Mouse (Mus musculus) small intestine, adult 2 months (tissue): Measurements from ENCODE around the gene Lrrc4b. TPM values are rescaled to one million over a fixed set of nuclear protein-coding genes. Genes with fewer than 3 reads are reported as not detected.

ENCODE experiments used
- H3K27ac ChIP-seq: fragments of 200-500 bp; 2 replicates; pipeline ENCODE4 v1.5.1; 2012; ENCODE audit warnings: low read depth, low read length, control low read depth, inconsistent platforms; ENCODE audit not compliant: insufficient read depth
- H3K27me3 ChIP-seq: fragments of 200-500 bp; 2 replicates; pipeline ENCODE4 v1.6.1; 2012; ENCODE audit warnings: mild to moderate bottlenecking, moderate library complexity, low read length, inconsistent platforms; ENCODE audit not compliant: control insufficient read depth, insufficient read depth
- H3K36me3 ChIP-seq: fragments of 200-500 bp; 2 replicates; pipeline ENCODE4 v1.6.1; 2012; ENCODE audit warnings: mild to moderate bottlenecking, low read length, control low read depth, inconsistent platforms; ENCODE audit not compliant: control insufficient read depth, insufficient read depth
- H3K4me1 ChIP-seq: fragments of 200-500 bp; 2 replicates; pipeline ENCODE4 v1.6.1; 2012; ENCODE audit warnings: low read length, inconsistent platforms, mixed read lengths; ENCODE audit not compliant: control insufficient read depth, insufficient read depth, insufficient read length
- H3K4me3 ChIP-seq: fragments of 200-500 bp; 2 replicates; pipeline ENCODE4 v1.5.1; 2012; ENCODE audit warnings: low read depth, mild to moderate bottlenecking, control low read depth, inconsistent platforms, low read length, moderate library complexity
- CTCF ChIP-seq: fragments of 200-500 bp; IDR thresholded peaks from 2 replicates; pipeline ENCODE4 v1.5.1; 2012; ENCODE audit warnings: low read depth, mild to moderate bottlenecking, control low read depth, inconsistent platforms, low read length, moderate library complexity, mixed read lengths; ENCODE audit not compliant: insufficient replicate concordance, insufficient read length; ENCODE audit errors: extremely low read depth
- POLR2A ChIP-seq: fragments of 200-500 bp; IDR thresholded peaks from 2 replicates; pipeline ENCODE4 v1.6.1; 2012; ENCODE audit warnings: low read depth, mild to moderate bottlenecking, control low read depth, inconsistent platforms, low read length, moderate library complexity
- WGBS: fragments of 180-500 bp; shearing (Covaris S2); methylation state at CpG from one replicate; pipeline ENCODE4 v1.1.7; 2018; 5-methylcytosine and 5-hydroxymethylcytosine counted together
- polyA plus RNA-seq: library from polyadenylated mRNA; depleted of rRNA; stranded (reverse); fragments of >200 nt; gene quantifications from 2 replicates; pipeline ENCODE4 v1.2.3, GENCODE M21; 2012

Lrrc4b gene
- polyA plus RNA-seq, 1 experiment: 1.1 TPM

- no peaks in the 10 kb centered on the region; the same call in 1 of the 2 replicates for H3K36me3 ChIP-seq
- WGBS: 91% methylated on average over 16 of the region's 16 CpGs
- H3K4me3 ChIP-seq: no peak overlapping the region
- TF ChIP-seq CTCF (no peak), POLR2A (no peak)
- H3K4me1 ChIP-seq: peaks cover 15% of the 10 kb centered on the region
- H3K27ac ChIP-seq: no peak overlapping the region
- H3K27me3 ChIP-seq: no peaks in the 10 kb centered on the region
Measured at GRCm38 (mm10) chr7:44469677-44470675, 41.2 kb downstream of the Lrrc4b start.

GRCm38 (mm10) chr7:44470696-44471612 is 42.1 kb downstream of the Lrrc4b start:
- Histone ChIP-seq H3K4me1 (peaks cover 13% of the 10 kb centered on the region), H3K4me3 (no peak overlapping the region), H3K36me3 (no peaks in the 10 kb centered on the region; the same call in 1 of the 2 replicates), H3K27me3 (no peaks in the 10 kb centered on the region), H3K27ac (no peak overlapping the region)
- 90% methylated on average over 16 of the region's 16 CpGs for WGBS
- TF ChIP-seq POLR2A: no peak

GRCm38 (mm10) chr7:44471880-44472557 is 43.2 kb downstream of the Lrrc4b start:
- Histone ChIP-seq H3K4me3 (no peak overlapping the region), H3K36me3 (no peaks in the 10 kb centered on the region; the same call in 1 of the 2 replicates), H3K4me1 (peaks cover 13% of the 10 kb centered on the region), H3K27ac (no peak overlapping the region), H3K27me3 (no peaks in the 10 kb centered on the region)
- TF ChIP-seq CTCF: no peak
- no peak for TF ChIP-seq POLR2A
- WGBS: 45% methylated on average over 6 of the region's 6 CpGs

- no peak overlapping the region for H3K27ac ChIP-seq
- peaks cover 11% of the 10 kb centered on the region for H3K4me1 ChIP-seq
- WGBS: 29% methylated on average over 1 of the region's 1 CpGs
- H3K36me3 ChIP-seq: no peaks in the 10 kb centered on the region; the same call in 1 of the 2 replicates
- H3K27me3 ChIP-seq: no peaks in the 10 kb centered on the region
- no peak overlapping the region for H3K4me3 ChIP-seq
- no peak for TF ChIP-seq POLR2A
- no peak for TF ChIP-seq CTCF
Measured at GRCm38 (mm10) chr7:44472558-44472885, 43.7 kb downstream of the Lrrc4b start.

- H3K27me3 ChIP-seq: no peaks in the 10 kb centered on the region
- no peaks in the 10 kb centered on the region; the same call in 1 of the 2 replicates for H3K36me3 ChIP-seq
- no peak overlapping the region for H3K27ac ChIP-seq
- TF ChIP-seq CTCF: no peak
- TF ChIP-seq POLR2A: no peak
- H3K4me3 ChIP-seq: no peak overlapping the region
- 23% methylated on average over 9 of the region's 9 CpGs for WGBS
- H3K4me1 ChIP-seq: peaks cover 10% of the 10 kb centered on the region
Measured at GRCm38 (mm10) chr7:44472961-44473646, 44.3 kb downstream of the Lrrc4b start.

- Histone ChIP-seq H3K4me3 (no peak overlapping the region), H3K27me3 (0 out of 2 replicates have a peak, but pooled peaks cover under 1% of the 10 kb centered on the region), H3K36me3 (no peaks in the 10 kb centered on the region; the same call in 1 of the 2 replicates), H3K4me1 (peaks cover 3% of the 10 kb centered on the region), H3K27ac (no peak overlapping the region)
- 31% methylated on average over 4 of the region's 4 CpGs for WGBS
- TF ChIP-seq POLR2A (no peak), CTCF (no peak)
Measured at GRCm38 (mm10) chr7:44474419-44474818, 45.6 kb downstream of the Lrrc4b start.
